Mouse (Mus musculus) megakaryocyte-erythroid progenitor cell, adult 5-6 weeks (primary cell): ENCODE results near the gene Ak9. TPM values are rescaled to one million over a fixed set of nuclear protein-coding genes. Genes with fewer than 3 reads are reported as not detected.
"Not testable (repeated sequence)": the region's sequence is repeated elsewhere in the genome, so short reads cannot be mapped to it uniquely, and the experiment has no call there.

Source experiments
- ATAC-seq: replicated peaks from 2 replicates; pipeline ENCODE4 v1.8.0; 2016; ENCODE audit warnings: mild to moderate bottlenecking, inconsistent platforms; ENCODE audit not compliant: severe bottlenecking, poor library complexity, low FRiP score, low TSS enrichment
- total RNA-seq, 2 experiments: library from RNA; stranded (forward) in 1 of 2; stranded (reverse) in 1 of 2; fragments of 200-1000, 215-1000 nt in 1 of 2; fragments of >200 nt in 1 of 2; fragmentation: Nextera tagmentation in 1 of 2; gene quantifications; 2 replicates each; pipeline ENCODE4 v1.2.3; 2014 to 2017

The Ak9 gene
- total RNA-seq, 2 experiments from 2014 or later = not detected

DNA sequence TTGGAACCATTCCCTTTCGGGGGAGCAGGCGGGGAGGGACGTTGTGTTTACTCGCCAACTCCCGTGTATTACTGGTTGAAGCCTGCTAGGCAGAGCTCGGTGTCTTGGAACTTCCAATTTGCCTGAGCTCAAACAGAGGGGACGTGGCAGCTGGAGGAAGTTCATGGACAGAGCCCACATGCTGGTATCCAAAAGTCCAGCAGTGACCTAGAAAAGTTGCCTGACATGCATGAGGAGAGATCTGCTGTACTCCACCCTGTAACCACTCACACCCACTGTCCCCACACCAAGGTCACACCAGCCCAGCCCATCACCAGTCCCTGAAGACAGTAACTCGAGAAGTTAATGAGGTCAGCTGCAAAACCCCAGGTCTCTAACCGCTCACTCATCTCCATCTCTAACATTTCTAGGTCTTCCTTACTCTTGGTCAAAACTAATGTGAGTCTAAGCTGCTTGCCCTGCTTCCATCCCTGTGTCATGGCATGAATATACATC lies 1.2 kb downstream of the Ak9 start:
- ATAC-seq = no peak

- ATAC-seq = no peak
Measured at GRCm38 (mm10) chr10:41308205-41308604, 4.4 kb downstream of the Ak9 start.

- ATAC-seq = no peak
Measured at GRCm38 (mm10) chr10:41315866-41316265, 12.1 kb downstream of the Ak9 start.

DNA sequence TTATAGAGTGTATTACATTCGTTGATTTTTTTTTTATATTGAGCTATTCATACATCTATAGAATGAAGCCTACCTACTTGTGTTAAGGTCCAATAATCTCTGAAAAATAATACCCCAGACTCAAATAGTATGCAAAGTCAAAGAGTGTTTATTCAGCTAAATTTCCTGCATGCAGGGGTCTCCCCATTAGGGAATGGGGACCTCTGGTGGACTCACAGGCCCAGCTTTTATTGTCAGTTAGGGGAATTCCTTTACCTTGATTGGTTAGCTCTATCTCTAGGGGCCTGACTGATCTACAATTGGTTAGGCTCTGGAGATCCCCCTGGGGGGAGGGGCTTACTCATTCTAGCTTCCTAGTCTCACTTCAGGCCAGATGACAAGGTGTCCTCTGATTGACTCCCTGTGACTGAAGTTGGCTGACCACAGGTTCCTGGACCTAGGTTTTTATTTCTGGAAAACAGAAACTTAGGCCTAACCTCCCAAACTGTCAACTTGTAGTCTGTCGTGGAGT lies 28.8 kb downstream of the Ak9 start:
- no peak for ATAC-seq

- ATAC-seq = no peak
Measured at GRCm38 (mm10) chr10:41341346-41341745, 37.6 kb downstream of the Ak9 start.

- ATAC-seq = no peak
Measured at GRCm38 (mm10) chr10:41365086-41365485, 61.3 kb downstream of the Ak9 start.

GRCm38 (mm10) chr10:41380466-41380865 lies 76.7 kb downstream of the Ak9 start:
- ATAC-seq = no peak

GRCm38 (mm10) chr10:41385506-41386221 lies 81.9 kb downstream of the Ak9 start:
- peak; percentile 63; the same call in 1 of the 2 replicates for ATAC-seq

DNA sequence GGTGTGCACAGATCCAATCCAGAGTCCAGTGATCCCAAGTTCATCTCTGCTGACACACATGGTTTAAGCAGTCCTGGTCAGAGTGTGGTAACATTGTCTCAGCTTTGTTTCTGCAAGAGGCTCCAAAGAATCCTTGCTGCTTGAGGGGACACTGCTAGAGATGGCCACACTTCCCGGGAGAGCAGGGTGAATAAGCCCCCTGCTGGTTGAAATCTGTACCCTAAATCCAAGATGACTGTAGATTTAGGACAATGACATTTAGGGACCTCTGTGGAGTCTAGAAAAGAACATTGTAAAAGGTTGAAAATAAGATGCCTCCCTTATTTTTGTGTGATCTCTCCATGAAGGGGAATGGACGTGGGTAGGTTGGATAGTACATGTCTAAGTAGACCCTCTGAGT lies 89.8 kb downstream of the Ak9 start:
- no peak for ATAC-seq

GRCm38 (mm10) chr10:41401097-41401496 lies 97.3 kb downstream of the Ak9 start:
- no peak for ATAC-seq

- no peak for ATAC-seq
Measured at GRCm38 (mm10) chr10:41403364-41403763, 99.6 kb downstream of the Ak9 start.

DNA sequence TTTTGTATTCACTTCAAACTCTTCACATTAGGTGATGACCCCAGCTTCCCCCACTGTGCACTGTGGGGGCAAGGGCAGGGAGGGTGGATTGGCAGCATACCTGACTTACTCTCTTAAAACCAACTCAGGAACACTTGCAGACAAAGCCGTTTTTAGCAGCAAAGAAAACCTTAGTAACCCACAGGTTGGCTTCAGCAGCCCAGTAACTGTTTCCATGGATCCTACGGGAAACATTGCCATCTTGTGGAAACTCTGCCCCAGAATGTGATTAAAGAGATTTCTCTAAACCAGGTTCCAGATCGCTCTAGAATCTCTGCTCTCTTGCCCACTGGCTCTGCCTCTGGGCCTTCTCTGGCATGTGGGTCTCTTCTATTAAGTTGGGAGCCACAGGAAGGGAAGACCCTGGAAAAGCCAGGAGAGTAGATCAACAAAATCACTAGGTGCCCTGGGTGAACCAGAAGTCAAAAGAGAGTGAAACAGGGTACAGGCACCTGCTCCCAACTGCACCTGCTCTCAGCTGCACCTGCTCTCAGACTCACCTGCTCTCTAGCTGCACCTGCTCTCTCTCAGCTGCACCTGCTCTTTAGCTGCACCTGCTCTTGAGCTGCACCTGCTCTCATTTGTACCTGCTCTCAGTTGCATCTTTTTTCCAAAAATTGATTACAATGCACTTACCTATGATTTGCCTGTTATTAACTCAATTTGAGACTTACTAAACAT lies 100.3 kb downstream of the Ak9 start:
- no peak for ATAC-seq

DNA sequence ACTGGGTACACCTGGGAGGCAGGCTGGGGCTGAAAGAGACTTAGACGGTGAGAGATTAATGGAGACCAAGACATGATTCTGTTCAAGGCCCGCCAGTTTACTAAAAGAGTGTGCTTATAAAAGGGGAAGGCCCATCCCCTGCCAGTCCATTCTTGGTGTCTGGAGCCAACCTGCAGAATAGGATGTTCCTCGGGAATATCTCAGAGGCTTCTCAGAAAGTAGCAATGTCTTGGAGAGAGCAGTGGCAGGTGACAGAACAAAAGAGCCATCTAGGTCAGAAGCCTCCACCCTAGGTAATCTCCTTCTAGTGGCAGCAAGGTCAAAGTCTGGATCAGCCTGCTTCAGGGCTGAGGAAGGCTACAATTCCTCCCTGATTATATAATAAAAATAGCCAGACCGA lies 106.4 kb downstream of the Ak9 start:
- ATAC-seq = not testable (repeated sequence)

DNA sequence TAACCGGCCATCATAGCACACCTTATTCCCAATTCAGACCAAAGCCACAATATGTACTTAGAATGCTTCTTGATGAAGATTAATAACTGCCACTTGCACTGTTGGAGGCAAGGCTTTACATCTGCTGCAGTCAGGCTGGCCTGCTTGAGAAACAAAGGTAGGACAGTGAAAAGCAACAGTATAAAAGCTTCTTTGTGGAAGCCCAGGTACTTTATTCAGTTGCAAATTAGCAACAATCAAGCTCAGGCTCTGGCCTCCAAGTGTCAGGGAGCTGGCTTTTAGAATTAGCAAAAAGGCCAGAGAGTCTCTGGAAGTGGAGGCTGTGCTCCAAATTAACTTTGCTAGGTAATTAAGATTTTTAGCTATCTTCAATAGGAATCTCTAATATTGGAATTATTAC lies 107.0 kb downstream of the Ak9 start:
- not testable (repeated sequence) for ATAC-seq

GRCm38 (mm10) chr10:41413471-41413870 lies 109.7 kb downstream of the Ak9 start:
- not testable (repeated sequence) for ATAC-seq

GRCm38 (mm10) chr10:41415368-41415767 lies 111.6 kb downstream of the Ak9 start:
- ATAC-seq = not testable (repeated sequence)

DNA sequence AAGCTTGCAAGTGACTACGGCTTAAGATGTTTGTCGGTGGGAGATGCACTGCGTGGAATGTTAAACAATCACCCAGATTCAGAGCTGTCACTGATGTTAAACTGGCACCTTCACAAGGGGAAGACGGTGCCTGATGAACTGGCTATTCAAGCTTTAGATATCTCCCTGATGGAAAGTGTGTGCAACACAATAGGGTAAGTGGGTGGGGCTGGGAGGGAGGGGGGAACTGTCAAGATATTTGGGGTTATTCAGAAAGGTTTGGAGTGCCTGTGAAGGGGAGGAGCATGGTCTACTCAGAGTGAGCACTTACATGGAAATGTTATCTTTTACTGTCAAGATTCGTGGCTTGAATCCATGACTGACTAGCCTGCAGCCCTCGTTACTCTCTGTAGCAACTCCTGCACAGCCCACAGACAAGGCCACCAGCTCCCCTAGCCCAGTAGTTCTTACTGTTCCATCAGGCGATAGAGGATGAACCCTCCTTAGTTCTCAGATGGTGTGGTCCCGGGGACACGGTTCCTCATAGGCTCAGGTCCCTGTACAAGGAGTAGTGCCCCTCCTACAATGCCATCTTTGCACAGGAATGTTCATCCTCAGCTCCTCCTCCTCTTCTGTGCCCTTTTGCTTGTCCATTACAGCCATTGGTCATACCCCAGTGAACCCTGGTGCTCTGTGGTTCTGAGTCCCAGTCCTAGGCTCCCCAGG lies 116.9 kb downstream of the Ak9 start:
- no peak for ATAC-seq

DNA sequence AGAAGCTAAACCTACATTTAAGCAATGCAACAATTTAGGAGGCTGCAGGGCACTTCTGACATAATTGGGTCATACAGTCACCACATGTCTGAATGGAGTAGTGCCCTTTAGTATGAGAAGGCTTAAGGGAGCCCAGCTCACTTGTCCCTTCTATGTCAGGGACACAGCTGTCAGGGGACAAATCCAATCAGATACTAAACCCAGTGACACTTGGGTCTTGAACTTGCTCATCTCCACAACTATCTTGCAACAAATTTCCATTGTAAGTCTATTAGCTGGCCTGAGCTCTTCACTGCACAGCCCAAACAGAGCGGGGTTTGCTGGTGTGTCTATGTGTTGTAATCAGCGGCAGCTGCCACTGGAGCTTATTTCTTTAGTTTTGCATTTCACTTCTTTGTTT lies 119.9 kb downstream of the Ak9 start:
- no peak for ATAC-seq

DNA sequence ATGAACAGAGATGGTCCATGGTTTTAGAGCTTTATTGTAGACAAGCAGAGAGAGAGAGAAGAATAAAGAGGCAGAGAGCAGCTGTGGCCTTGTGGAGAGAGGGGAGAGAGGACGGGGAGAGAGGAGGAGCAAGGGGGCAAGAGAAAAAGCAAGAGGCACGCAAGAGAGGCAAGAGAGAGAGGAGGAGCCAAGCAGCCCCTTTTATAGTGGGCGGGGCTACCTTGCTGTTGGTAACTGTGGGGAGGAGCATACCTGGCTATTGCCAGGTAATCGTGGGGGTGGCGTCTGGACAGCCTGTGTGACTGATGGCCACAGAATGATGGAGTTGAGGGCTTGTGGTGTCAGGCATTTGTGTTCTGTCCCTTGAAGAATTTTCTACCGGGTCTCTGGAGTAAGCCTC lies 122.6 kb downstream of the Ak9 start:
- ATAC-seq = no peak

DNA sequence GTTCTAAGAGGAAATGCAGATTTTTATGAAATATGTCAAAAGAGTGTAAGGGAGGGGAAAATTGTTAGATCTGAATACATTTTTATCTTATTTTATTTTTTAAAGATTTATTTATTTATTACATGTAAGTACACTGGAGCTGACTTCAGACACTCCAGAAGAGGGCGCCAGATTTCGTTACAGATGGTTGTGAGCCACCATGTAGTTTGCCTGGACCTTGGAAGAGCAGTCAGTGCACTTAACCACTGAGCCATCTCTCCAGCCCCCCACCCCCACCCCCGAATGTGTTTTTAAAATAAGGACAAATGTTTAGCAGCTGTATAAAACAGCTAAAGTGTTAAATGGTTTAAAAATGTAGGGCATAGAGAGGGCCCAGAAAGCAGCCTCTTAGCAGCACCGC lies 130.8 kb downstream of the Ak9 start:
- no peak for ATAC-seq
